Mouse (Mus musculus): ENCODE results near the gene Cenpp. TPM values are rescaled to one million over a fixed set of nuclear protein-coding genes. Genes with fewer than 3 reads are reported as not detected.

The Cenpp gene
- 0.84 and 1.2 TPM in 2 replicates for polyA plus RNA-seq (2012; ENCODE audit: low replicate concordance)

DNA sequence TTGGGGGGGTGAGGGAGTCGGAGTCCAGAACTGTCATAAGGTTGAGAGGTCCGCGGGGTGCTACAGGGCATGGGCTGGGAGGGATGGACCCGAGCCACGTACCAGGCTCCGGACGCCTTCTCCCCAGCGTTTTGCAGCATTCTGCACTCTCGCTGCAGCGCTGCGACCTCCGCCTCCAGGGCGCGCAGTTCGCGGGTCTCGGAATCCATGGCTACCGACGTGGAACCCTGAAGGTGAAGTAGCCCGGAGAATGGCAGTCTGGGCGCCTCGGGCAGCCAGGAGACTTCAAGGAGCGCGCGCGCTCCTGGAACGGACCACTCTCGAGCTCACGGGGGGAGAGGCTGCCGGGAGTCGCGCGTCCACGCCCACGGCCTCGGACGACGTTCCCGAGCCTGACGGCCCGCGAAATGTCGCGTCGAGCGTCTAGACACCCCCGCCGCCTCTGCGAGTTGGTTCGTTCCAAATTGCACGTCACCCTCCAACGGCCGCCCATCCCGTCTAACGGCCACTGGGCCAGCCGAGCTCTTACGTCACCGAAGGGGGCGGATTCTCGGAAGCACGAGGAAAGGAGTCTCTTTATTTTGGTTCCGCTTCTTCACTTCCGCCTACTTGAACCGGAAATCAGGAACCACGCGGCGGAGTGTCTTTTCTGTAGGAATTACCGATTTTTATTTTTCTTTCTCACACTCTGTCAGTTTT lies at the start of gene Cenpp, which contains the start of gene Nol8:
Cenpp (minus strand) TSS at position 305 of the 699 bp plus-strand sequence.
Nol8 (plus strand) TSS at position 598 of the 699 bp plus-strand sequence.

DNA sequence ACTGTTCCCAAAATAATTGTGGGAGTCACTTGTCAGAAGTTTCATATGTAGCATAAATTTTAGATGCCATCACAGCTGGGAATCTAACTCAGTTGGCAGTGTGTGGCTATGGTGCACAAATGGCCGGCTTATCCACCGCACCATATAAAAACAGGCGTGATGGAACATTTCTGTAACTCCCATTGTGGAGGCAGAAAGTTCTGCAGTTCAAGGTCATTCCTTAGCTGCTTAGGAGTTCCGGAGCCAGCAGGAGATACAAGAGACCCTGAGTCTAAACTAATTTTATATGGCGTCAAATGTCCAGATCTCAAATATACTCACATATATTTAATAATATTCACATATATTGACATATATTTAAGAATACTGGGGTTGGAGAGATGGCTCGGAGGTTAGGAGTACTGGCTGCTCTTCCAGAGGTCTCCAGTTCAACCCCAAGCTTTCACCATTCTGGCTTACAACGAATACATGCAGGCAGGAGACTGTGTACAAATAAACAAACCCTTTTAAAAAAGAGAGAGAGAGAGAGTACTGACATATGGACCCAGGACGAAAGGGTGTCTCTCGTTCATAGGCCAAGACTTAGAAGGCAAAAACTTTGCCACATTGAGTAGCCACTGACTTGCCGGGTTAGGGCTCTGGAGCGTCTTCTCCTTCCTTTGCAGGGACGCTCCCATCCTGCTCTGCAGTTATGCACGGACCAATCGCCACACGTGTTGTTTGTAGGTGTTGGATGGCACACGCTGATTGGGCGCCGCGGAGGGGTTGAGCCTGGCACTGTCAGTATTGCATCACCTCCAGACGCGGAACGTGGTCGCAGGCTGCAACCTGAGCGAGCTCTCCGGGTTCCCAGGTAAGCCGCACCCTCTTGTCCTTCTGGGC lies 29.0 kb upstream of the Cenpp start, which contains the start of gene Iars:
Iars (plus strand) TSS at position 750 of the 882 bp plus-strand sequence.

DNA sequence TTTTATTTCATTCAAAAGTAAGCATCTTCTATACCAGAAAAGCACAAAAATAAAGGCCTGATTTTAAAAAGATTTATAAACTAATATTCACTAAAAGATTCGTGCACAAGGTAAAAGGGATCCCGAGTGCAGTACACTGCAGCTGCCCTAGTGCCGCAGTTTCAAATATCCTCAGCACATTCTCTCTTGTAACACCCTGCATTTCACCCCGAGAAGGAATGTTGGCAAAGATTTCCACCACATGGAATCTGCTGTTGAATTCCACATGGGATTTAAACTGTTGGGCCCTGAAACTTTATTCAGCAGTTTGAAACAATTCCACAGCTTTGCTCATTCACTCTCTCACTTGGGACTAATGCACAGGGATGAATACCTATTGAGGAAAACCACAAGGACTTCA lies 44.9 kb downstream of the Cenpp start, which contains the start of gene Ogn:
Ogn (plus strand) TSS at position 333 of the 400 bp plus-strand sequence.

DNA sequence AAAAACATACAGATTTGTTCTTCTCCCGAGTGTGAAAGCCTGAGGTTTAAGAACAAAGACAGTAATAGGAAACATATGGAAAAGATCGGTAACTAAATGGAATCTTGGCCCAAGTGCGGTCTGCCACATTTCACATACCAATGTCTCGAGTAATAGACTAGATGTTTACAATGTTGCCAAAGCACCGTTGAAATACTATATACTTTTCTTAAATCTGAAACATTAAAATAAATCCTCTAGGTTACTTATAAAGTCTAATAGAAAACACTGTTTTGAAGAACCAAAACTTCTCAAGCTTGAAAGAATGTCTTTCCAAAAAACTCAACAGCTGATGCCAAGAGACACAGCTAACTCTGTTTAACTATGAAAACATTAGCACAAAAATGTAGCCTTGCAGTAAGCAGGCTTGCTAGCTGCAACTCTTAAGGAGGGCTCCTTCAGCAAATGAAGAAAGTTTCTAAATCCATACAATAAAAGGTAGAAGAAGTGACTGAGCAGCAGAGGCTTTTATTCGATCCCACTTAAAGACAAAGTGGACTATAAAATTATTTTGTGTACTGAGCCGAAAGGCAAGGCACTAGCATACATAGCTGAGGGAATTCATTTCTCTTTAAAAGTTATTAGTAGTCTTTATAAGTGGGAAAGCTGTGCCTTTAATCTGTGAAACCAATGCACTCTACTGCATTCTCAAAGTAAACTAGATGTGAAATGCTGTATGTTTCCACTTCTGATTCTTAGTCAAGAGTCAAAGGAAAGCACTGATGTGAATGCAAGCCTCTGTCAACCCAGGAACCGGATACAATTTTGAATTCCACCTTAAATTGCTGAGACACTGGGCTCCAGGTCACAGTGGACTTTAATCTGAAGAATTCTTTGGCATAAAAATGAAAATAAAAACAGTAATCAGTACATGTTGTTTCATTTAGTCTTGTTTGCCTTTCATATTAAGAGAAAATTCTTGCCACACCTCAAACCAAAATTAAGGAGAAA lies 70.7 kb downstream of the Cenpp start, which contains the start of gene Omd:
Omd (plus strand) TSS at position 922 of the 990 bp plus-strand sequence.

DNA sequence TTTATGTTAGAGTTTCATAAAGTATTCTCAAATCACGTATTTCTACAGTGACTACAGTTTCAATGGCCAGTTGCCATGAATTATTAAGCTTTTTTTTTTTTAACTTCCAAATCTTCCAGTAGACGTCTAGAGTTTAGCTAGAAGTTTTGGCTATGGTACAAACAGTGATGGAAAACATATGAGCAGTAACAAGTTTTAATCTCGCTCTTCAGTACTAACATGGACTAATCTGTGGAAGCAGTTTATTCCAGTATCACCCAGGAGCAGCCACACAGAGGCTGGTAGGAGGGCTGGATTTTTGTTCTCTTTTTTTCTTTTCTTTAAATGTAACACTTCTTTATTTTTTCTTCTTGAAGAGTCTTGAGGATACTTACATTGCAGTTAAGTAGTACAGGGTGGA lies 108.3 kb downstream of the Cenpp start, which contains the start of gene Aspn:
Aspn (plus strand) TSS at position 165 of the 400 bp plus-strand sequence.

DNA sequence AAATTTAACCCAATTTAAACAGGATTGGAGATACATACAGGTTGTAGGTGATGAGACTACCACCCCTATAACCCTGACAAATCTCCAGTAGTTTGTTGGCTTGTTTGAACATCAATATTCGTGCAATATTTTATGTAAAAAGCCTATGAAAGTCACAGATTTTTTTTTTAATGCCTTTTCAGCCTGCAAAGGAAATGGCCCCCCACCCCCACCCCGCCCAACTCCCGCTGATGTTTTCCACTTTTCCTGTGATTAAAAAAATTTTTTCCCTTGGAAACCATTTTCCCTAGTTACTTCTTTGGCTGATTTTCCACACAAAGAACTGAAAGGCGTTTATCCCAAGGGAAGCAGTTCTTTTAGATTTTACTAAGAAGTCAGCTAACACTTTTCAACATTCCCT lies 148.1 kb downstream of the Cenpp start, which contains the start of gene Ecm2:
Ecm2 (plus strand) TSS at position 301 of the 400 bp plus-strand sequence.

DNA sequence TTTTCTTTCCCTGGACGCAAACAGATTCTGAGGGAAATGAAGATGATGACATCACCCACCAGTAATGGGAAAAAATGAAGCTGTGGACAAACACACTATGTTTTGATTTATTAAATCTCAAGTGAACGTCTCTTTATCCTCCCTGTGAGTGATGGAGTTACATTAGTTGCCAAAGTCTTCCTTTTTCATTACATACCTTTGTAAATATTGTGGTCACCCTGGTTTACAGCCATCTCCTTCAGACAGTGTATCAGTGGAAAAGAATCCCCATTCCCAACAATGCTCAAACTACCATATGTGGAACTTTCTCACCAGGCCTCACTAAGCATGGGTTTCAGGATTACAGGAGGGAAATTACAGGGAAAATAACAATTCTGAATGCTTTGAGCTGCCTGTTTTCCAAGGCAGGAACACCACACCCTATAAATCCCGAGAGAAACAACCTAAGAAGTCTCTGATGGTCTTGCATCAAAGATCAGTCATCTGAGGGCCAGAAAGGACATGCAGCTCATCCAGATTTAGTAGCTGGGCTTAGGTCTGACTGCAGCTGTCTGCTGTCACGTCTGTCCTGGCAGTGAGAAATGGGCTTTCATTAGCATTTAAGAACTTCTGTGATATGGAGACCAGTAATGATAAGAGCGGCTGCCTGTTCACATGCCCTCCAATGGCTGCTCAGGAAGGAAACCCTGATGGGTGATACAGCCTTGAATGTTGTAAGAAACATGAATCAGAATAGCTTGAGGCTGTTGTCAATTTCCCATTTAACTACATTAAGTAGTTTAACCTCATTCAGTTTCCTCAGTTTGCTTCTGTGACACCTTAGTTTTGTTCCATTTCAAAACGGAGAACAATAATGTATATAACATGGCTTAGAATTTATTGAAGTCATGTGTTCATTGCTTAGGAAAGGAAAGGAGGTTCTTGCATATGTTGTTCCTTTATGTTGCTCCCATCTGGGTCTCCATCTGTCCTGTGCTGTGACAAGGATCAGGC lies 159.9 kb downstream of the Cenpp start, which contains the start of gene Tes3-ps:
Tes3-ps (plus strand) TSS at position 943 of the 993 bp plus-strand sequence.

DNA sequence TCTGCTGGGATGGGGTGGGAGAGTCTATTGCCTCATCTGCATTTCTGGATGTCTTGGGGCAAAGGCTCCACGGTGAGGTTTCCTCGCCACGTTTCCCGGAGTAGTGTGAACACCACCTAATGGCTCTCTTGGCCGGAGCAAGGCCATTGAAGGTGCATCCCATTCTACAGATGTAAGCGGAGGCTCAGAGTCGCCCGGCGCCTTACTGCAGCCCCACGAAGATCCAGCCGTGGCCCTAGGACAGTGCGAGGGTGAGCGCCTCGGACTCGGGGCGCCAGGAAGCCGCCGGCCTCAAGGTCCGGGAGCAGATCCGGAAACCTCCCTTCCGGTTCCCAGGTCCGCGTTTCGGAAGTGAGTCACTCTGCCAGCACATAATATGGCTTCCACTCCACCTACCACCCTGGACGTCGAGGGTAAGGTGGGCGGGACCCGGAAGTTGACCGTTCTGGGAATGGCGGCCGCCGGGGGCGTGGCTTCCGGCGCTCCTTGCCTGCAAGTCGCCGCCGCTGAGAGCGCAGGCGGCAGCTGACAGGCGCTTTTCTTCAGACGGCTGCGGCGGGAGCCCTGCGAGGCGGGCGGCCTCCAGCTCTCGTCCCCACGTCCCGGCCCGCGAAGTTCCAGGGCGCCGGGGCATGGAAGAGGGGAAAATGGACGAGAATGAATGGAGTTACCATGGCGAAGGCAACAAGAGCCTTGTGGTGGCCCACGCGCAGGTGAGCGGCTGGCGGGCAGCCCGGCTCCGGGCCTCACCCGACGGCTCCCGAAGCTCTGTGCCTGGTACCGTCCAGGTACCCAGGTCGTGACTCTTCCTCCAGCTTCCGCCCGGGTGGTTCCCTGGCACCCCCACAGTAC lies 231.6 kb downstream of the Cenpp start, which contains the start of gene Ippk:
Ippk (plus strand) TSS at position 496 of the 852 bp plus-strand sequence.

Other genes with a start within 250 kb of the Cenpp start
- 0.60 and 1.3 TPM in 2 replicates for gene Ippk, start 231.5 kb downstream of the Cenpp start, polyA plus RNA-seq (2012; ENCODE audit: low replicate concordance)
- 0.03 TPM in 1 of 2 replicates, not detected in the other for gene Tes3-ps, start 159.5 kb downstream of the Cenpp start, polyA plus RNA-seq (2012; ENCODE audit: low replicate concordance)
- 0.08 TPM in 1 of 2 replicates, not detected in the other for gene Ecm2, start 148.0 kb downstream of the Cenpp start, polyA plus RNA-seq (2012; ENCODE audit: low replicate concordance)
- gene Aspn, start 108.3 kb downstream of the Cenpp start, polyA plus RNA-seq (2012; ENCODE audit: low replicate concordance) = not detected in 2 replicates
- not detected in 2 replicates for gene Omd, start 70.3 kb downstream of the Cenpp start, polyA plus RNA-seq (2012; ENCODE audit: low replicate concordance)
- gene Ogn, start 44.7 kb downstream of the Cenpp start, polyA plus RNA-seq (2012; ENCODE audit: low replicate concordance) = not detected in 2 replicates
- 0.50 and 2.9 TPM in 2 replicates for gene Nol8, start 293 bp upstream of the Cenpp start, polyA plus RNA-seq (2012; ENCODE audit: low replicate concordance)
- 2.7 and 10.0 TPM in 2 replicates for gene Iars, start 29.3 kb upstream of the Cenpp start, polyA plus RNA-seq (2012; ENCODE audit: low replicate concordance)
- gene Gm30302, start 146.2 kb upstream of the Cenpp start, polyA plus RNA-seq (2012; ENCODE audit: low replicate concordance) = not detected in 2 replicates